30 mouse cellular contexts compared by ENCODE assay signal in genomic region chr2:113497696-113498095, GRCm38 (mm10).
DNase-seq lines count a peak whose midpoint lies in the region; ATAC-seq lines count a peak whose summit lies in the region.
"Had no signal": no experiment of that assay in that cellular context is flagged by ENCODE, and none has a peak within 500 bp of the region (broad histone marks: within the 10 kb centered on the region; RNA-seq: fewer than 3 reads in every experiment).

No protein-coding gene starts in this region.

- no peak overlapping the region for H3K9ac ChIP-seq in limb, embryonic 11.5 days (ENCODE audit: low read length)
- H3K9ac ChIP-seq: embryonic facial prominence, embryonic 15.5 days; forebrain, embryonic 13.5 days; heart, embryonic 13.5 days; hindbrain, embryonic 14.5 days; liver, embryonic 15.5 days; lung, embryonic 14.5 days; stomach, embryonic 15.5 days had no signal

- 27% methylated on average over 6 of the region's 6 CpGs for WGBS in limb, embryonic 11.5 days

- H3K27ac ChIP-seq in limb, embryonic 11.5 days (replicated peaks; ENCODE audit: low read depth, low read length), result no peak overlapping the region
- H3K27ac ChIP-seq: embryonic facial prominence, embryonic 10.5 days; embryonic facial prominence, embryonic 15.5 days; forebrain, embryonic 13.5 days; gastrocnemius, adult 2 months; heart, embryonic 13.5 days; hindbrain, embryonic 14.5 days; layer of hippocampus, adult 2 months; liver, embryonic 15.5 days; stomach, embryonic 15.5 days had no signal

- no peaks in the 10 kb centered on the region for H3K27me3 ChIP-seq in limb, embryonic 11.5 days (ENCODE audit: control insufficient read depth, insufficient read depth, low read length)
- H3K27me3 ChIP-seq: embryonic facial prominence, embryonic 15.5 days; forebrain, embryonic 13.5 days; liver, embryonic 15.5 days; stomach, embryonic 15.5 days had no signal

- H3K4me2 ChIP-seq in limb, embryonic 11.5 days (ENCODE audit: low read depth, severe bottlenecking), result peak overlapping the region; percentile 20; the same call in 1 of the 2 replicates
- H3K4me2 ChIP-seq: embryonic facial prominence, embryonic 15.5 days; forebrain, embryonic 13.5 days; heart, embryonic 13.5 days; hindbrain, embryonic 14.5 days; liver, embryonic 15.5 days; lung, embryonic 14.5 days; midbrain, embryonic 11.5 days; stomach, embryonic 15.5 days had no signal

- DNase-seq in embryo, embryonic 11 days, result peak; percentile 27
- DNase-seq in embryo, embryonic 10 days (ENCODE audit: low spot score), result no peak
- DNase-seq in kidney, adult 8-10 months, result peak; percentile 5 to 41
- no peak for DNase-seq in kidney, postnatal 4 days
- peak; percentile 53 for DNase-seq in limb, embryonic 11.5 days (ENCODE audit: low spot score)
- no peak for DNase-seq in layer of hippocampus, postnatal 25 days (ENCODE audit: extremely low spot score in 1 of 2, low spot score in 1 of 2)
- no peak for DNase-seq in gastrocnemius, adult 18-20 months (ENCODE audit: low spot score)
- DNase-seq: adrenal gland, adult 8-10 months; cerebellum, adult 11 months; cerebellum, adult 9-10 months; cerebellum, postnatal 36 days; gastrocnemius, adult 2 months; gastrocnemius, postnatal 36 days; heart, postnatal 10 days; kidney, postnatal 14 days; lung, embryonic 14.5 days; lung, postnatal 14 days; right cerebral cortex, postnatal 25 days; thymus, postnatal 14 days had no signal

- H3K9me3 ChIP-seq in limb, embryonic 11.5 days (ENCODE audit: control insufficient read depth, low read length), result no peaks in the 10 kb centered on the region
- H3K9me3 ChIP-seq: embryonic facial prominence, embryonic 10.5 days; embryonic facial prominence, embryonic 15.5 days; forebrain, embryonic 13.5 days; heart, embryonic 13.5 days; liver, embryonic 15.5 days; stomach, embryonic 15.5 days had no signal

- peak; percentile 71 for ATAC-seq in limb, embryonic 11.5 days (ENCODE audit: insufficient number of reproducible peaks, low FRiP score, low TSS enrichment, low read depth)
- ATAC-seq: forebrain, embryonic 13.5 days; midbrain, embryonic 16.5 days had no signal

- no peak overlapping the region for H3K4me3 ChIP-seq in limb, embryonic 11.5 days (ENCODE audit: low read depth, low read length)
- H3K4me3 ChIP-seq: embryonic facial prominence, embryonic 10.5 days; embryonic facial prominence, embryonic 15.5 days; forebrain, embryonic 13.5 days; gastrocnemius, adult 2 months; heart, embryonic 13.5 days; layer of hippocampus, adult 2 months; liver, embryonic 15.5 days; stomach, embryonic 15.5 days had no signal

- H3K4me1 ChIP-seq in limb, embryonic 11.5 days (ENCODE audit: control insufficient read depth, insufficient read depth, low read length), result no peaks in the 10 kb centered on the region
- H3K4me1 ChIP-seq: embryonic facial prominence, embryonic 10.5 days; embryonic facial prominence, embryonic 15.5 days; forebrain, embryonic 13.5 days; heart, embryonic 13.5 days; liver, embryonic 15.5 days; stomach, embryonic 15.5 days had no signal

- no peaks in the 10 kb centered on the region for H3K36me3 ChIP-seq in limb, embryonic 11.5 days (ENCODE audit: control insufficient read depth, insufficient read depth, low read length)
- H3K36me3 ChIP-seq: embryonic facial prominence, embryonic 10.5 days; embryonic facial prominence, embryonic 15.5 days; G1E; heart, embryonic 13.5 days; liver, embryonic 15.5 days; stomach, embryonic 15.5 days had no signal

Comparison
In these comparisons a context has a peak if more than half of its experiments do, and no peak if none do; other contexts are left out.
1. DNase-seq: peak in embryo, embryonic 11 days (single experiment), kidney, adult 8-10 months (2 of 2) and limb, embryonic 11.5 days (single experiment); none in embryo, embryonic 10 days (single experiment), kidney, postnatal 4 days (0 of 2), layer of hippocampus, postnatal 25 days (0 of 2) and gastrocnemius, adult 18-20 months (single experiment).